Mouse (Mus musculus) granulocyte monocyte progenitor cell, adult 5-6 weeks (primary cell): ENCODE measurements around the gene Arhgap23. TPM values are rescaled to one million over a fixed set of nuclear protein-coding genes. Genes with fewer than 3 reads are reported as not detected.

Source experiments
- ATAC-seq: replicated peaks from 2 replicates; pipeline ENCODE4 v1.8.0; 2016; ENCODE audit warnings: mild to moderate bottlenecking, moderate TSS enrichment, inconsistent platforms; ENCODE audit not compliant: poor library complexity, severe bottlenecking
- total RNA-seq, 2 experiments: library from RNA; stranded (forward) in 1 of 2; stranded (reverse) in 1 of 2; fragments of 200-712, 200-1000 nt in 1 of 2; fragments of >200 nt in 1 of 2; fragmentation: Nextera tagmentation in 1 of 2; gene quantifications; 2 replicates each; pipeline ENCODE4 v1.2.3; 2014 to 2017

The Arhgap23 gene
- total RNA-seq, 2 experiments from 2014 or later: 4.0 to 9.7 TPM

GRCm38 (mm10) chr11:97432983-97433539, 17.7 kb downstream of the Arhgap23 start:
- ATAC-seq: no peak

GRCm38 (mm10) chr11:97434121-97434520, 18.8 kb downstream of the Arhgap23 start:
- no peak for ATAC-seq

- peak; percentile 82 for ATAC-seq
These were observed 19.5 kb downstream of the Arhgap23 start for GRCm38 (mm10) chr11:97434704-97435454.

- ATAC-seq: peak; percentile 26
These were observed 20.6 kb downstream of the Arhgap23 start for GRCm38 (mm10) chr11:97435808-97436491.

GRCm38 (mm10) chr11:97437745-97438144, 22.4 kb downstream of the Arhgap23 start:
- no peak for ATAC-seq

- no peak for ATAC-seq
These were observed 23.5 kb downstream of the Arhgap23 start for GRCm38 (mm10) chr11:97438868-97439267.

GRCm38 (mm10) chr11:97439935-97440334, 24.6 kb downstream of the Arhgap23 start:
- ATAC-seq: peak; percentile 20; the same call in 1 of the 2 replicates

- ATAC-seq: no peak
These were observed 25.1 kb downstream of the Arhgap23 start for GRCm38 (mm10) chr11:97440441-97440881.

GRCm38 (mm10) chr11:97441036-97441657, 25.8 kb downstream of the Arhgap23 start:
- ATAC-seq: peak; percentile 31

GRCm38 (mm10) chr11:97441658-97442125, 26.4 kb downstream of the Arhgap23 start:
- no peak for ATAC-seq

GRCm38 (mm10) chr11:97442891-97443675, 27.8 kb downstream of the Arhgap23 start:
- ATAC-seq: no peak

- no peak for ATAC-seq
These were observed 30.3 kb downstream of the Arhgap23 start for GRCm38 (mm10) chr11:97445596-97445995.

GRCm38 (mm10) chr11:97445999-97446511, 30.7 kb downstream of the Arhgap23 start:
- ATAC-seq: no peak

GRCm38 (mm10) chr11:97447979-97448378, 32.6 kb downstream of the Arhgap23 start:
- no peak for ATAC-seq

- peak; percentile 87 for ATAC-seq
These were observed 33.5 kb downstream of the Arhgap23 start for GRCm38 (mm10) chr11:97448611-97449394.

GRCm38 (mm10) chr11:97449601-97450293, 34.4 kb downstream of the Arhgap23 start:
- peak; percentile 57 for ATAC-seq

- ATAC-seq: no peak
These were observed 35.1 kb downstream of the Arhgap23 start for GRCm38 (mm10) chr11:97450305-97450922.

- ATAC-seq: no peak
These were observed 36.3 kb downstream of the Arhgap23 start for GRCm38 (mm10) chr11:97451625-97452024.
